Mouse (Mus musculus) cerebellum, adult 2 months (tissue): ENCODE data around the gene Olfr1385. TPM values are rescaled to one million over a fixed set of nuclear protein-coding genes. Genes with fewer than 3 reads are reported as not detected.
"Not testable (repeated sequence)": the region's sequence is repeated elsewhere in the genome, so short reads cannot be mapped to it uniquely, and the experiment has no call there.

ENCODE experiments used
- DNase-seq, 2 experiments: peaks; one replicate each; pipeline ENCODE4 v3.0.0; 2021
- H3K27ac ChIP-seq: fragments of 200-500 bp; 2 replicates; pipeline ENCODE4 v1.5.1; 2012; ENCODE audit warnings: low read length, control low read depth, inconsistent platforms; ENCODE audit not compliant: insufficient read depth
- H3K27me3 ChIP-seq: fragments of 200-500 bp; 2 replicates; pipeline ENCODE4 v1.6.1; 2012; ENCODE audit warnings: inconsistent platforms, mild to moderate bottlenecking, low read length, moderate library complexity; ENCODE audit not compliant: control insufficient read depth, insufficient read depth
- H3K4me1 ChIP-seq: fragments of 200-500 bp; 2 replicates; pipeline ENCODE4 v1.6.1; 2011; ENCODE audit warnings: low read length; ENCODE audit not compliant: control insufficient read depth, insufficient read depth
- H3K4me3 ChIP-seq: fragments of 200-500 bp; replicated peaks from 2 replicates; pipeline ENCODE3; 2011; ENCODE audit warnings: mild to moderate bottlenecking, low read depth, low read length, control low read depth; ENCODE audit not compliant: insufficient read depth
- CTCF ChIP-seq: fragments of 200-500 bp; IDR thresholded peaks from 2 replicates; pipeline ENCODE4 v1.5.1; 2011; ENCODE audit warnings: low read depth, mild to moderate bottlenecking, control low read depth, low read length, moderate library complexity, borderline replicate concordance; ENCODE audit not compliant: insufficient read depth
- POLR2A ChIP-seq: fragments of 200-500 bp; IDR thresholded peaks from 2 replicates; pipeline ENCODE4 v1.6.1; 2011; ENCODE audit warnings: low read length, control low read depth, borderline replicate concordance; ENCODE audit not compliant: insufficient read depth
- WGBS: fragments of 180-500 bp; shearing (Covaris S2); methylation state at CpG from one replicate; pipeline ENCODE4 v1.1.7; 2018; 5-methylcytosine and 5-hydroxymethylcytosine counted together
- polyA plus RNA-seq: library from polyadenylated mRNA; depleted of rRNA; stranded (reverse); fragments of >200 nt; gene quantifications from 2 replicates; pipeline ENCODE4 v1.2.3, GENCODE M21; 2012; rRNA removed

Gene Olfr1385
- polyA plus RNA-seq, result 0.03 TPM in 1 of 2 replicates, not detected in the other

DNA sequence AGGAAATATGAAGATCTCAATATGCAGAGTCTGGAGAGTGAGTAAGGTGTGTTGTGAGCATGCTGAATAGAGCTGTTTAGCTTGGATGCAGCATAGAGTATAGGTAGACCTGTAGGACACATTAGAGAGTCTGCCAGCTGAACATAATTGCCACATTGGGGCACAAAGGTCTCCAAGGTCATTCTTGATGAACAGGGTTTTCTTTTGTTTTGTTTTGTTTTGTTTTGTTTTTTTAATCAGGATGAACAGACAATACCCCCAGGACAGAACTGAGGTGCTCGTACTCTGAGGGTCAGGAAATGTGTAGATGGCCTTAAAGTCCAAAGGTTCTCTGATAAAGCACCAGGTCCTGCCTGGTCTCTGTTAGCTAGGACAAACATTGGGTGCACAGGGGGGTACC lies at the start of gene Olfr1385:
Olfr1385 (plus strand) TSS at position 301 of the 400 bp plus-strand sequence.
- 78% methylated on average over 1 of the region's 1 CpGs for WGBS
- H3K27me3 ChIP-seq, DNase-seq, H3K4me3 ChIP-seq, H3K27ac ChIP-seq, H3K4me1 ChIP-seq: not testable (repeated sequence)

DNA sequence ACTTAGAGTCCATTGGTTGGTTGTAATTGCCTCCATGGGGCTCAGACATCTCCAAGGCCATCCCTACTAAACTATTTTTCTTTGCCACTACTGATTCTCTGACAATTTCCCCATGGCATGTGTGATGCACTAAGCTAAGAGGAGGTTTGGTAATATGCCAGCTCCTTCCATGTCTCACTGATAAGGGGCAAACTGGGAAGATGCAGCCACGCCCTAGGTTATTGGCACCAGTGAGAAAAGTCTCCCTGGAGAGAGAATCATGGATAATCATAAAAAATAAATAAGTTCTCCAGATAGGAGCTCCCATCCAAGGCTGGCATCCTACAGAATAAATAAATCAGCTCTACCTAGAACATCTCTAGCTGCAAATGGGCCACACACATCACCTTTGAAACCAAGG lies 33.8 kb upstream of the Olfr1385 start, which contains the start of gene Olfr1387:
Olfr1387 (plus strand) TSS at position 301 of the 400 bp plus-strand sequence.
- no peak for TF ChIP-seq CTCF
- no peak for TF ChIP-seq POLR2A
- no peak within 1 kb of the TSS for H3K4me3 ChIP-seq
- 49% methylated on average over 1 of the region's 1 CpGs for WGBS
- H3K27me3 ChIP-seq, result no peaks in the 10 kb centered on the region
- no peak for DNase-seq
- no peak within 1 kb of the TSS for H3K27ac ChIP-seq
- no peaks in the 10 kb centered on the region for H3K4me1 ChIP-seq

DNA sequence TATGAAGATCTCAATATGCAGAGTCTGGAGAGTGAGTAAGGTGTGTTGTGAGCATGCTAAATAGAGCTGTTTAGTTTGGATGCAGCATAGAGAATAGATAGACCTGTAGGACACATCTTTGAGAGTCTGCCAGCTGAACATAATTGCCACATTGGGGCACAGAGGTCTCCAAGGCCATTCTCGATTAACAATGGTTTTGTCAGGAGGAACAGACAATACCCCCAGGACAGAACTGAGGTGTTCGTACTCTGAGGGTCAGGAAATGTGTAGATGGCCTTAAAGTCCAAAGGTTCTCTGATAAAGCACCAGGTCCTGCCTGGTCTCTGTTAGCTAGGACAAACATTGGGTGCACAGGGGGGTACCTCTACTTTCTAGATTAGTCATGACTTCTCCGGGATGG lies 24.1 kb upstream of the Olfr1385 start, which contains the start of gene Olfr1386:
Olfr1386 (plus strand) TSS at position 301 of the 400 bp plus-strand sequence.
- not testable (repeated sequence) for H3K4me1 ChIP-seq, H3K27me3 ChIP-seq, H3K4me3 ChIP-seq, DNase-seq, H3K27ac ChIP-seq
- WGBS, result 85% methylated on average over 3 of the region's 3 CpGs

DNA sequence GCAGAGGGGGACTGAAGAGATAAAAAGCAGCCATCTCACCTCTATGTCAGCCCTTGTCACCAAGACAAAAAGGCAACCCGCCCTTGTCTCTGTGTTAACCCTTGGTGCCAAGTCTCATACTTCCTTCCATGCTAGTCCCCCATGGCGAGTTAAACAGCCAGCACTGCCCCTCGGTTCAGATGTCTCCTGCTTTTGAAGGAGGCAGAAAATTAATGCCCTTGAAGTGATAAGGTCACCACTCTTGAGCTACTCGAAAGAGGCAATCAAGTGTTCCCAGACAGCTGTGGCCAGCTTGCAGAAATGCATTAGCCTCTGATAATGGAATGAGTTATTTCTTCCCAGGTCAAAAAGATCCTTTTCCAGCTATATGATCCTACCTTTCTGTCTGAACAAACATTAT lies 2.9 kb upstream of the Olfr1385 start:
- TF ChIP-seq CTCF, result no peak
- TF ChIP-seq POLR2A, result no peak
- Histone ChIP-seq H3K4me3 (no peak overlapping the region), H3K4me1 (no peaks in the 10 kb centered on the region), H3K27ac (no peak overlapping the region), H3K27me3 (no peaks in the 10 kb centered on the region)
- DNase-seq, result no peak
- WGBS, result 59% methylated on average over 4 of the region's 4 CpGs

DNA sequence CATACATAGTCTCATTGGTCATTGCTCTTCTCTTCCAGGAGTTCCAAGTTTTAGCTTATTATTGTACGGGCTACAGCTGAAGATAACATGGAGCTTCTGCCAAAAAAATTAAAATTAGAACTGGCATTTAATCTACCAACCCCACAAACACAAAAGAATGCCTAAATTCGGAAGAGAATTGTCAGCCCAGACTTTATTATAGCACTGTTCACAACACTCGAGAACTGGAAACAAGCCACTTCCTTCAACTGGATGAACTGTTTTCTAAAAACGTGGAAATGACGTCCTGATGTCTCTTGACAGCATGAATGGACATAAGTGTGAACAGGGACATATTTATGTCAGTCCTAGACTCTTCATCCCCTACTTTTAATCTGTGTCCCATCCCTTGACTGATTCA lies 29.2 kb downstream of the Olfr1385 start:
- no peak for DNase-seq
- no peaks in the 10 kb centered on the region for H3K27me3 ChIP-seq
- H3K4me1 ChIP-seq, result no peaks in the 10 kb centered on the region
- WGBS, result 61% methylated on average over 5 of the region's 5 CpGs
- no peak overlapping the region for H3K27ac ChIP-seq
- H3K4me3 ChIP-seq, result no peak overlapping the region
- TF ChIP-seq POLR2A (no peak), CTCF (no peak)

DNA sequence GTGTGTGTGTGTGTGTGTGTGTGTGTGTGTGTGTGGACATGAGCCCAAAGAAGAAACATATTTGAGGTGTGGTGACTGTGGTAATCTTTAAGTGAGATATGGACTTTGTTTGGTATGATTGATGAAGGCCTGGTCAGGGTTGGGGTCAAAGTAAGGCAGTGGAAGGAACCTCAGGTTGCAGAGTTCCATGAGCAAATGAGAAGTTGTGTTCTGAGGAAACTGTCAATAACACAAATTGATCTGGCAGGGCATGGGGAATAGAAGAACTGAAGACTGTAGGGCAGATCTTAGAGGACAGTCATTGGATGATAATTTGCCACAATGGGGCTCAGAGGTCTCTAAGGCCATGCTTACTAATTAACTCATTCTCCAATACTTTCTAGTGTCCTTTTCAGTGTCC lies 30.5 kb downstream of the Olfr1385 start, which contains the start of gene Olfr1383:
Olfr1383 (plus strand) TSS at position 301 of the 400 bp plus-strand sequence.
- H3K27ac ChIP-seq, result no peak within 1 kb of the TSS
- no peaks in the 10 kb centered on the region for H3K27me3 ChIP-seq
- no peak for TF ChIP-seq CTCF
- TF ChIP-seq POLR2A, result no peak
- DNase-seq, result no peak
- no peak within 1 kb of the TSS for H3K4me3 ChIP-seq
- H3K4me1 ChIP-seq, result no peaks in the 10 kb centered on the region

DNA sequence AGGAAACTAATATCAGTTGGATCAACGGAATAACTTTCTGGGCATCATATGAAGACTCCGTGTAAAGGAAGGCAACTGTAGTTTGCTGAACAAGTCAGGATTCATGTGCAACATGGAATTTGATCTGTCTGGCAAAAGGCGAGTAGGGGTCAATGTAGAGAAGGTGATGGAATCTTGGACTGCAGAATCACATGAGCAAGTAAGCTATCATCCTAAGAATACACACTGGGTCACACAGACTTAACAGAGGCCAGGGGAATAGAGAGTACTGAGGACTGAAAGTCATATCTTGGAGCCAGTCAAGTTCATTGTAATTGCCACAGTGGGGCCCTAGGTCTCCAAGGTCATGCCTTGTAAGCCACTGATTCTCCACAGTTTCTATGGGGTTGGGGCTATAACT lies 39.1 kb downstream of the Olfr1385 start, which contains the start of gene Olfr1382:
Olfr1382 (plus strand) TSS at position 301 of the 400 bp plus-strand sequence.
- Histone ChIP-seq H3K4me3 (no peak within 1 kb of the TSS), H3K27ac (no peak within 1 kb of the TSS), H3K4me1 (no peaks in the 10 kb centered on the region), H3K27me3 (no peaks in the 10 kb centered on the region)
- TF ChIP-seq POLR2A, result no peak
- TF ChIP-seq CTCF, result no peak
- WGBS, result 88% methylated on average over 3 of the region's 3 CpGs
- DNase-seq, result no peak

DNA sequence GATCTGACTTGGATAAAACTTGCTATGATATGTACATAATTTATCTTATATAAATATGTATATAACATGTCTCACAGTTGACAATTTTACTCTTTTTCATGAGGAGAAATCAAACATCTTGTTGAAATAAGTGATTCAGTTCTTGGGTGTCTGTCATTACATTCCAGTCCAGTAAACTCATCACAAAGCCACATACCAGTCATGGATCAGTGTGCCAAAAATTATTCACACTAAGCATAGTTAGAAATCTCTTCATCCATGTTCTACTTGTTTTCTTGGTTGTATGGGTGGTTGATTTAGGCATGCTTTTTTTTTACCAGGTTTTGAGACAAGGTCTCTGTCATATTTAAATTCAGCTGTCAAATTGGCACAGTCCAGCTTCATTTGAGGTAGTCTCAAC lies 43.9 kb downstream of the Olfr1385 start:
- no peaks in the 10 kb centered on the region for H3K4me1 ChIP-seq
- H3K27ac ChIP-seq, result no peak overlapping the region
- TF ChIP-seq CTCF, result no peak
- no peaks in the 10 kb centered on the region for H3K27me3 ChIP-seq
- no peak for DNase-seq
- no peak overlapping the region for H3K4me3 ChIP-seq

DNA sequence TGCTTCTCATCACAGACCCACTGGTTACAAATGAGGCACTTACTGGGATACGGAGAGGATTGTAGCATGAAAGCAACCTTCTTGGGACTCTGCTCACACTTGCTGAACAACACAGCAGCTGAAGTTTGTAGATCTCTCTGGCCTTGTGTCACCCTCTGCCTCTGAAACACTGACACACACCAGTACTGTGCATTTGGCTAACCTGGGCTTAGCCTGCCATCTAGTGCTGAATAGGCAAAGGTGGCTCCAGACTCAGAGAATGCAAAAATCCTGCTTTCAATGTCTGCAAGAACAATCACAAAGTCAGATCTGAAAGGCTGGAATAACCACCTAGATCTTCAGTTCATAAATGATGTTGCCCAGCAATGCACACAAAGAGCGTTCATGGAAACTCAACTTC lies 47.8 kb downstream of the Olfr1385 start:
- not testable (repeated sequence) for H3K4me1 ChIP-seq, H3K27ac ChIP-seq, H3K4me3 ChIP-seq, DNase-seq, H3K27me3 ChIP-seq
- WGBS, result 84% methylated on average over 2 of the region's 2 CpGs

DNA sequence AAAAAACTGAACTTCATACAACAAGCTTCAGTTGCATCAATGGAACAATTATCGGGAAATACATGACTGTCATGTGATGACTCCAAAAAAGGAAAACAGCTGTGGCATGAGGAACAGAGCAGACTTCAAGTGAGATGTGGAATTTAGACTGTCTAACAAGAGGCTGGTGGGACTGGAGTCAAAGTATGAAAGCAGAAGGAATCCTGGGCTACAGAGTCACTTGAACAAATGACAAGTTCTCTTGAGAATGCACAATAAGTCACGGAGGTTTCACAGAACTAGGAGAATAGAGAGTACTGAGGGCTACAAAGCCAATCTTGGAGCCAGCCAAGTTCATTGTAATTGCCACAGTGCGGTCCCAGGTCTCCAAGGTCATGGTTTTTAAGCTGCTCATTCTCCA lies 54.3 kb downstream of the Olfr1385 start, which contains the start of gene Olfr1381:
Olfr1381 (plus strand) TSS at position 301 of the 400 bp plus-strand sequence.
- WGBS, result 39% methylated on average over 3 of the region's 3 CpGs
- not testable (repeated sequence) for H3K27ac ChIP-seq, H3K27me3 ChIP-seq, H3K4me1 ChIP-seq, H3K4me3 ChIP-seq, DNase-seq
